Comparison of ENCODE assay signal across 12 mouse cellular contexts in genomic region chr2:69856392-69856791, GRCm38 (mm10). TPM values are rescaled to one million over a fixed set of nuclear protein-coding genes. Genes with fewer than 3 reads are reported as not detected.
A peak's percentile ranks its signal among the peaks of the same experiment; 100 is the strongest.
DNase-seq lines count a peak whose midpoint lies in the region; ATAC-seq lines count a peak whose summit lies in the region.
"Had no signal": no experiment of that assay in that cellular context is flagged by ENCODE, and none has a peak within 500 bp of the region (broad histone marks: within the 10 kb centered on the region; RNA-seq: fewer than 3 reads in every experiment).

No protein-coding gene starts in this region.

- H3K4me1 ChIP-seq in embryonic facial prominence, embryonic 14.5 days (ENCODE audit: control insufficient read depth, insufficient read depth, low read length), result no peaks in the 10 kb centered on the region
- peaks cover 5% of the 10 kb centered on the region; the same call in 1 of the 2 replicates for H3K4me1 ChIP-seq in embryonic facial prominence, embryonic 10.5 days
- H3K4me1 ChIP-seq in intestine, embryonic 15.5 days (replicated peaks), result 0 out of 2 replicates have a peak, but pooled peaks cover 4% of the 10 kb centered on the region
- H3K4me1 ChIP-seq in hindbrain, embryonic 12.5 days, result no peaks in the 10 kb centered on the region
- H3K4me1 ChIP-seq: limb, embryonic 15.5 days had no signal

- ATAC-seq in embryonic facial prominence, embryonic 14.5 days (ENCODE audit: low read depth), result no peak
- ATAC-seq in intestine, embryonic 15.5 days, result peak; percentile 75
- peak; percentile 53 for ATAC-seq in megakaryocyte, adult 5-6 weeks (ENCODE audit: poor library complexity, severe bottlenecking)
- no peak for ATAC-seq in hindbrain, embryonic 12.5 days (ENCODE audit: low FRiP score)

- H3K27me3 ChIP-seq in embryonic facial prominence, embryonic 14.5 days (replicated peaks; ENCODE audit: control insufficient read depth, insufficient read depth, low read length), result no peaks in the 10 kb centered on the region
- no peaks in the 10 kb centered on the region for H3K27me3 ChIP-seq in embryonic facial prominence, embryonic 10.5 days (replicated peaks; ENCODE audit: low read depth, poor library complexity, severe bottlenecking)
- no peaks in the 10 kb centered on the region for H3K27me3 ChIP-seq in intestine, embryonic 15.5 days (replicated peaks)
- no peaks in the 10 kb centered on the region for H3K27me3 ChIP-seq in hindbrain, embryonic 12.5 days
- H3K27me3 ChIP-seq: hindbrain, embryonic 15.5 days; limb, embryonic 15.5 days; neural tube, embryonic 13.5 days had no signal

- no peak overlapping the region for H3K27ac ChIP-seq in embryonic facial prominence, embryonic 14.5 days (replicated peaks; ENCODE audit: low read depth, low read length)
- no peak overlapping the region for H3K27ac ChIP-seq in embryonic facial prominence, embryonic 10.5 days (replicated peaks)
- 0 out of 2 replicates have a peak overlapping the region, but pooled peaks have one; percentile 22 for H3K27ac ChIP-seq in intestine, embryonic 15.5 days
- no peak overlapping the region for H3K27ac ChIP-seq in hindbrain, embryonic 12.5 days
- H3K27ac ChIP-seq: hindbrain, embryonic 15.5 days; limb, embryonic 15.5 days; neural tube, embryonic 13.5 days had no signal

- H3K9ac ChIP-seq in embryonic facial prominence, embryonic 14.5 days (ENCODE audit: low read depth, low read length), result no peak overlapping the region
- no peak overlapping the region for H3K9ac ChIP-seq in intestine, embryonic 15.5 days
- H3K9ac ChIP-seq in hindbrain, embryonic 12.5 days, result no peak overlapping the region
- H3K9ac ChIP-seq: hindbrain, embryonic 15.5 days; limb, embryonic 15.5 days; neural tube, embryonic 13.5 days had no signal

- WGBS in embryonic facial prominence, embryonic 14.5 days, result 55% methylated on average over 8 of the region's 8 CpGs
- WGBS in embryonic facial prominence, embryonic 10.5 days, result 69% methylated on average over 8 of the region's 8 CpGs
- 35% methylated on average over 8 of the region's 8 CpGs for WGBS in intestine, embryonic 15.5 days
- whole genome bisulfite sequencing in hindbrain, embryonic 12.5 days, result 66% methylated on average over 8 of the region's 8 CpGs

- H3K4me3 ChIP-seq in embryonic facial prominence, embryonic 14.5 days (ENCODE audit: low read depth, low read length), result no peak overlapping the region
- no peak overlapping the region for H3K4me3 ChIP-seq in embryonic facial prominence, embryonic 10.5 days
- H3K4me3 ChIP-seq in intestine, embryonic 15.5 days (replicated peaks), result no peak overlapping the region
- H3K4me3 ChIP-seq in hindbrain, embryonic 12.5 days, result no peak overlapping the region
- H3K4me3 ChIP-seq: hindbrain, embryonic 15.5 days; limb, embryonic 15.5 days; neural tube, embryonic 13.5 days had no signal

- no peaks in the 10 kb centered on the region for H3K9me3 ChIP-seq in embryonic facial prominence, embryonic 14.5 days (ENCODE audit: control insufficient read depth, low read length)
- no peaks in the 10 kb centered on the region for H3K9me3 ChIP-seq in embryonic facial prominence, embryonic 10.5 days
- no peaks in the 10 kb centered on the region for H3K9me3 ChIP-seq in intestine, embryonic 15.5 days
- no peaks in the 10 kb centered on the region for H3K9me3 ChIP-seq in hindbrain, embryonic 12.5 days (replicated peaks)
- H3K9me3 ChIP-seq: hindbrain, embryonic 15.5 days; limb, embryonic 15.5 days; neural tube, embryonic 13.5 days had no signal

- H3K4me2 ChIP-seq in embryonic facial prominence, embryonic 14.5 days (ENCODE audit: low read depth, low read length), result no peak overlapping the region
- no peak overlapping the region for H3K4me2 ChIP-seq in intestine, embryonic 15.5 days (replicated peaks)
- no peak overlapping the region for H3K4me2 ChIP-seq in hindbrain, embryonic 12.5 days (replicated peaks)
- H3K4me2 ChIP-seq: hindbrain, embryonic 15.5 days; limb, embryonic 15.5 days; neural tube, embryonic 13.5 days had no signal

- DNase-seq in embryonic facial prominence, embryonic 14.5 days (ENCODE audit: low spot score), result peak; percentile 4
- no peak for DNase-seq in embryonic facial prominence, embryonic 10.5 days (ENCODE audit: low spot score)
- DNase-seq in 416B (ENCODE audit: low read depth), result peak; percentile 78
- no peak for DNase-seq in T-cell, adult 2 months (ENCODE audit: low spot score)
- no peak for DNase-seq in spleen, postnatal 10 days (ENCODE audit: low spot score in 2 of 2)
- DNase-seq: adrenal gland, adult 2 months had no signal

- no peaks in the 10 kb centered on the region for H3K36me3 ChIP-seq in embryonic facial prominence, embryonic 14.5 days (ENCODE audit: control insufficient read depth, insufficient read depth, low read length)
- H3K36me3 ChIP-seq in embryonic facial prominence, embryonic 10.5 days (replicated peaks), result no peaks in the 10 kb centered on the region
- no peaks in the 10 kb centered on the region for H3K36me3 ChIP-seq in intestine, embryonic 15.5 days
- H3K36me3 ChIP-seq in hindbrain, embryonic 12.5 days, result no peaks in the 10 kb centered on the region
- H3K36me3 ChIP-seq: hindbrain, embryonic 15.5 days; limb, embryonic 15.5 days; neural tube, embryonic 13.5 days had no signal

RNA-seq across cellular contexts. Expression of gene Ssb, which starts 5.0 kb away (rescaled TPM):
- polyA plus RNA-seq in embryonic facial prominence, embryonic 14.5 days (2014; fragmentation: Nextera tagmentation; extraction: Ambion mirVana), result 293 and 303 TPM in 2 replicates
- 377 and 407 TPM in 2 replicates for polyA plus RNA-seq in embryonic facial prominence, embryonic 10.5 days (2016; fragmentation: Nextera tagmentation; extraction: Ambion mirVana)
- polyA plus RNA-seq in intestine, embryonic 15.5 days (2015; fragmentation: Nextera tagmentation; extraction: Ambion mirVana), result 290 and 358 TPM in 2 replicates
- 197 and 221 TPM in 2 replicates for total RNA-seq in megakaryocyte, adult 5-6 weeks (2015)
- 298 and 306 TPM in 2 replicates for total RNA-seq in megakaryocyte, adult 5-6 weeks (2017)
- 361 and 378 TPM in 2 replicates for polyA plus RNA-seq in hindbrain, embryonic 12.5 days (2016; fragmentation: Nextera tagmentation; extraction: Ambion mirVana)

RNA-seq across cellular contexts. Expression of gene Mettl5, which starts 29.0 kb away (rescaled TPM):
- 30.9 and 34.0 TPM in 2 replicates for polyA plus RNA-seq in embryonic facial prominence, embryonic 14.5 days (2014; fragmentation: Nextera tagmentation; extraction: Ambion mirVana)
- 38.0 and 41.9 TPM in 2 replicates for polyA plus RNA-seq in embryonic facial prominence, embryonic 10.5 days (2016; fragmentation: Nextera tagmentation; extraction: Ambion mirVana)
- polyA plus RNA-seq in intestine, embryonic 15.5 days (2015; fragmentation: Nextera tagmentation; extraction: Ambion mirVana), result 39.8 and 41.2 TPM in 2 replicates
- total RNA-seq in megakaryocyte, adult 5-6 weeks (2015), result 20.9 and 24.8 TPM in 2 replicates
- total RNA-seq in megakaryocyte, adult 5-6 weeks (2017), result 20.0 and 22.4 TPM in 2 replicates
- 34.6 and 35.3 TPM in 2 replicates for polyA plus RNA-seq in hindbrain, embryonic 12.5 days (2016; fragmentation: Nextera tagmentation; extraction: Ambion mirVana)

RNA-seq across cellular contexts. Expression of gene Klhl23, which starts 34.6 kb away (rescaled TPM):
- 20.8 and 22.3 TPM in 2 replicates for polyA plus RNA-seq in embryonic facial prominence, embryonic 14.5 days (2014; fragmentation: Nextera tagmentation; extraction: Ambion mirVana)
- 24.3 and 24.7 TPM in 2 replicates for polyA plus RNA-seq in embryonic facial prominence, embryonic 10.5 days (2016; fragmentation: Nextera tagmentation; extraction: Ambion mirVana)
- polyA plus RNA-seq in intestine, embryonic 15.5 days (2015; fragmentation: Nextera tagmentation; extraction: Ambion mirVana), result 33.3 and 37.2 TPM in 2 replicates
- total RNA-seq in megakaryocyte, adult 5-6 weeks (2015), result 3.5 and 3.7 TPM in 2 replicates
- 8.7 and 10.9 TPM in 2 replicates for total RNA-seq in megakaryocyte, adult 5-6 weeks (2017)
- 45.1 and 46.4 TPM in 2 replicates for polyA plus RNA-seq in hindbrain, embryonic 12.5 days (2016; fragmentation: Nextera tagmentation; extraction: Ambion mirVana)

RNA-seq across cellular contexts. Expression of gene Ubr3, which starts 40.7 kb away (rescaled TPM):
- polyA plus RNA-seq in embryonic facial prominence, embryonic 14.5 days (2014; fragmentation: Nextera tagmentation; extraction: Ambion mirVana), result 17.3 and 19.4 TPM in 2 replicates
- 13.9 and 14.6 TPM in 2 replicates for polyA plus RNA-seq in embryonic facial prominence, embryonic 10.5 days (2016; fragmentation: Nextera tagmentation; extraction: Ambion mirVana)
- 10.5 and 10.9 TPM in 2 replicates for polyA plus RNA-seq in intestine, embryonic 15.5 days (2015; fragmentation: Nextera tagmentation; extraction: Ambion mirVana)
- 48.8 and 55.3 TPM in 2 replicates for total RNA-seq in megakaryocyte, adult 5-6 weeks (2015)
- 40.8 and 72.2 TPM in 2 replicates for total RNA-seq in megakaryocyte, adult 5-6 weeks (2017)
- 21.4 and 22.4 TPM in 2 replicates for polyA plus RNA-seq in hindbrain, embryonic 12.5 days (2016; fragmentation: Nextera tagmentation; extraction: Ambion mirVana)

Comparison
In these comparisons a context has a peak if more than half of its experiments do, and no peak if none do; other contexts are left out.
1. DNase-seq: peak in embryonic facial prominence, embryonic 14.5 days (single experiment) and 416B (single experiment); none in embryonic facial prominence, embryonic 10.5 days (single experiment), T-cell, adult 2 months (single experiment) and spleen, postnatal 10 days (0 of 2).
2. ATAC-seq: peak in intestine, embryonic 15.5 days (single experiment) and megakaryocyte, adult 5-6 weeks (single experiment); none in embryonic facial prominence, embryonic 14.5 days (single experiment) and hindbrain, embryonic 12.5 days (single experiment).